Mouse (Mus musculus): ENCODE measurements at regions not wholly inside any gene's neighbourhood (a gene's known extent, or its start where the extent isn't known, plus 50 kb on each side); places are given as distances from the start of the nearest gene placed in this dataset.

DNA sequence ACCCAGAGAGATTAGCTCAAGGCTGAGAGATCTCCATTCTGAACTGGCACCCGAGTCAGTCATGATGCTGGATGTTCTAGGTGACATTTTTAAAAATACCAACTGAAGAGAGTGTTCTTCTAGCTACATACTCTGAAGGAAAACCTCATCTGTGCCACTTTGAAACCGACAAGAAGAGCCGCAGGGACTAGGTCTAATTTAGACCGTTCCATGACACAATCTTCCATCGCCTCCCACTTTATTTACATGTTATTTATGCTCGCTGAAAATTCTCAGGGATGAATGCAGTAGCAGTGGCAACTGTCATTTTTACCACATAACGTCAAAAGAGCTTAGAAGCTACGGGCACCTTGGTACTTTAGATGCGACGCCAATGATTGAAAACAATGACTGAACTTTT lies 514.1 kb upstream of the Gm10131 start:
- TF ChIP-seq CTCF (conservative IDR thresholded peaks at IDR 0.05; ENCODE audit: low read length) (no peak), POU5F1 (IDR thresholded peaks at IDR 0.05; ENCODE audit: borderline replicate concordance, low read length) (no peak), NANOG (IDR thresholded peaks at IDR 0.05; ENCODE audit: borderline replicate concordance, low read length) (no peak)

All from E14TG2a.4 (cell line).